Mouse (Mus musculus) MEL (cell line): ENCODE measurements at regions not wholly inside any gene's neighbourhood (a gene's known extent, or its start where the extent isn't known, plus 50 kb on each side); places are given as distances from the start of the nearest gene placed in this dataset.

Experiments
- CTCF ChIP-seq, 3 experiments: IDR thresholded peaks in 2 of 3; conservative IDR thresholded peaks in 1 of 3; 2 replicates each; pipeline ENCODE4 v1.5.1; 2011 to 2012; ENCODE audit warnings: low read length in 3 of 3, low read depth in 2 of 3, mild to moderate bottlenecking in 2 of 3, improper control_type of control experiment in 1 of 3, inconsistent platforms in 1 of 3, mixed read lengths in 1 of 3, moderate library complexity in 1 of 3; ENCODE audit not compliant: control insufficient read depth in 1 of 3, insufficient read depth in 1 of 3, poor library complexity in 1 of 3, severe bottlenecking in 1 of 3
- EP300 ChIP-seq, 2 experiments: IDR thresholded peaks; 2 replicates each; pipeline ENCODE4 v1.6.1; 2011; ENCODE audit warnings: improper control_type of control experiment in 2 of 2, low read length in 2 of 2, low read depth in 1 of 2, mild to moderate bottlenecking in 1 of 2
- MYC ChIP-seq: IDR thresholded peaks from 2 replicates; pipeline ENCODE4 v1.6.1; 2011; ENCODE audit warnings: low read depth, mild to moderate bottlenecking, low read length, improper control_type of control experiment, moderate library complexity
- POLR2A ChIP-seq, 2 experiments: IDR thresholded peaks; 2 replicates each; pipeline ENCODE4 v1.6.1; 2011 to 2012; ENCODE audit warnings: low read length in 2 of 2, mild to moderate bottlenecking in 2 of 2, control low read depth in 1 of 2, improper control_type of control experiment in 1 of 2, low read depth in 1 of 2, moderate library complexity in 1 of 2; ENCODE audit not compliant: control insufficient read depth in 1 of 2, insufficient read depth in 1 of 2, poor library complexity in 1 of 2
- POLR2AphosphoS5 ChIP-seq: IDR thresholded peaks from 2 replicates; pipeline ENCODE4 v1.6.1; 2012; ENCODE audit warnings: low read depth, borderline replicate concordance, mild to moderate bottlenecking, inconsistent platforms, low read length, moderate library complexity, mixed read lengths
- TBP ChIP-seq: IDR thresholded peaks from 2 replicates; pipeline ENCODE4 v1.8.0; 2011; ENCODE audit warnings: low read depth, low read length, improper control_type of control experiment
- UBTF ChIP-seq: IDR thresholded peaks from 2 replicates; pipeline ENCODE4 v1.6.1; 2012; ENCODE audit warnings: low read depth, mild to moderate bottlenecking, inconsistent platforms, low read length, improper control_type of control experiment, moderate library complexity, borderline replicate concordance; ENCODE audit not compliant: insufficient read depth
- USF1 ChIP-seq: IDR thresholded peaks from 2 replicates; pipeline ENCODE4 v1.6.1; 2014; ENCODE audit warnings: low read depth, mild to moderate bottlenecking, inconsistent platforms, low read length, improper control_type of control experiment, moderate library complexity
- ZNF384 ChIP-seq: IDR thresholded peaks from 2 replicates; pipeline ENCODE4 v1.6.1; 2012; ENCODE audit warnings: low read depth, mild to moderate bottlenecking, inconsistent platforms, low read length, improper control_type of control experiment

DNA sequence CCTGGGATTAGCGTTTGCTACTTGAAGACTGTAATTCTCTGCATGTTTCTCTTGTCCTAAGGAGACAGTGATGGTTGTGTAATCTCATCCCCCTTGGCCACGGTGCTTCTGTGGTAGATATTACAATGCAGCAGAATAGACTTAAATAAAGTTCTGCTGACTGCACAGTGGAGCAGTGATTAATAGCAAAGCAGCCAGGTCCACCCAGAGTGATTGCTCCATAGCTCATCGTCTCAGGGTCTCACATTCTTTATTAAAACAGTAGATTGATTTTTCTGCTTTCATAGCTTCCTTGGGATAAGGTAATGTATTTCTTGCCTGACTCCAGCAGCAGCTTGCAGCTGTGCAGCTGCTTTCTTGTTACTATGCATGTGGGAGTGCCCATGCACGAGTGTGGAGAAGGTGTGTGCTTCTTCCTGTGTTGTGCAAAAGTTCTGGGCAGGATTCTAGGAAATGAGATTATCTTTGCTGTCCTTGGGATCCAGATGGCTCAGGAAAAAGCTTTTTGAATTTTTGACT, 169.9 kb upstream of the Plppr1 start:
- TF ChIP-seq EP300 (IDR thresholded peaks at IDR 0.05; ENCODE audit: low read depth in 1 of 2, low read length in 2 of 2) = no peak
- no peak for TF ChIP-seq CTCF (IDR thresholded peaks at IDR 0.05 in 2 of 3, conservative IDR thresholded peaks at IDR 0.05 in 1 of 3; ENCODE audit: control insufficient read depth in 1 of 3, insufficient read depth in 1 of 3, low read depth in 2 of 3, low read length in 3 of 3, poor library complexity in 1 of 3, severe bottlenecking in 1 of 3)
- TF ChIP-seq POLR2A (IDR thresholded peaks at IDR 0.05; ENCODE audit: control insufficient read depth in 1 of 2, insufficient read depth in 1 of 2, low read depth in 1 of 2, low read length in 2 of 2, poor library complexity in 1 of 2) = no peak
- no peak for TF ChIP-seq TBP
- no peak for TF ChIP-seq ZNF384
- no peak for TF ChIP-seq POLR2AphosphoS5
- TF ChIP-seq UBTF = no peak
- no peak for TF ChIP-seq USF1
- no peak for TF ChIP-seq MYC
